Mouse (Mus musculus): ENCODE results near the gene Coq8a.

- no peak for TF ChIP-seq POLR2A (IDR thresholded peaks at IDR 0.05; ENCODE audit: control insufficient read depth, low read depth, low read length)
- no peak for TF ChIP-seq CTCF (IDR thresholded peaks at IDR 0.05; ENCODE audit: control insufficient read depth, insufficient read depth, insufficient replicate concordance, low read depth, low read length)
Observed at GRCm38 (mm10) chr1:180196508-180196907, 2.9 kb downstream of the Coq8a start.

All from testis, adult 2 months (tissue).